Mouse (Mus musculus) cerebellum, adult 11 months (tissue): ENCODE measurements around the gene Otop2.

Experiments used
- DNase-seq: peaks from one replicate; pipeline ENCODE4 v3.0.0; 2022

Gene Otop2

DNA sequence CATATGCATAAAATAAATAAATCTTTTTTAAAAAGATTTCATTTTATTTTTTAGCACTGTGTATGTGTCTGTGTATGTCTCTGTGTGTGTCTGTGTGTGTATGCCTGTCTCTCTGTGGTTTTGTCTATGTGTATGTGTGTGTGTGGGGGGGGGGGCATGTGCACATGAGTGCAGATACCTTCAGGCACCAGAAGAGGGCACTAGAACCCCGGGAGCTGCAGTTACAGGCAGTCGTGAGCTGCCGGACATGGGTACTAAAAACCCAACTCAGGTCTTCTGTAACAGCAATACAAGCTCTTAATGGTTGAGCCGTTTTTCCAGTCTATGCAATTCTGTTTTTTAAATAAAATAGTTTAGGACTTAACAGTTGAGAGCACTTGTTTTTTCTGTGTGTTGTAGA is 6.2 kb upstream of the Otop2 start:
- no peak for DNase-seq

DNA sequence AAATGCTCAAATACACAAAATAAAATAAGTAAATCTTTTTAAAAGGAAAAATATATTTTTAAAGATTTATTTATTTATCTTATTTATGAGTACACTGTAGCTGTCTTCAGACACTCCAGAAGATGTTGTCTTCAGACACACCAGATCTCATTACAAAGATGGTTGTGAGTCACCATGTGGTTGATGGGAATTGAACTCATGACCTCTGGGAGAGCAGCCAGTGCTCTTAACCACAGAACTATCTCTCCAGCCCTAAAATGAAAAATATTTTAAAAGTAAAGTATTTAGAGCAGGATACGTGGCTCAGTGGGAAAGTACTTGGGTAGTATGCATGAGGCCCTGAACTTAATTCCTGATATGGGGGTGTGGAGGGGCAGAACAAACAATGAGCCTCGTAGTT is 5.6 kb upstream of the Otop2 start:
- DNase-seq: no peak

DNA sequence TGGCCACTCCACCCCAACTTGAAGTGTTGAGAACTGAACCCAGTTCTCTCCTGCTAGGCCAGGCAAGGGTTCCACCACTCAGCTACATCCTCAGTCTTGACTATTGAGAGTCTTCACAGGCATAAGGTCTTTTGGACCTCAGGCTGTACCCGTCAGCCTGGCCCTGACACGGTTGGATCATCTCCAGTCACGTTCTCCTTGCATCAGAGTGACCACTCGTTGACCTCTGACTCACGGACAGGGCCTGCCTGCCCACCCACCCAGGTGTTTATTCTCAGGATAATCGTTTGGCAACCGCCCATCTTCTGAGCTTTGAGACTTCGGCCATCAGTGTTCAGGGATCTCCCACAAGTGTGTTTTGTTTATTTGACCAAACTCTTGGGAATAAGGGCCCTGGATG is 3.8 kb upstream of the Otop2 start:
- DNase-seq: no peak

DNA sequence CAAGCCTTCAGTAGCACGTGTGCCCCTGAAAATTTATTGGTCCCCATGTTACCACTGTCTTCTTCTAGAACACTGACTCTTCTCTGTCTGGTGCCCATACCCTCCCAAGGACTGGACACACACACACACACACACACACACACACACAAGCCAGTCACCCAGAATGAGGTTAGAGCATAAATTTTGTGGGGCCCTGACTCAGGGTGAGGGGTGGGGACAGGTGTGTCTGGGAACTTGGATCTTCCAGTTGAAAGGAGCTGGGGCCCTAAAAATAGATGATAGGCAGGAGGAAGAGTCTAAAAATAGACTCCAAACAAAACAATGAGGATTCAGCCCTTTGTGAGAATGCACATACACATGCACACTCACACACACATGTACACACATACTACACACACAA is 1.8 kb downstream of the Otop2 start:
- DNase-seq: no peak

DNA sequence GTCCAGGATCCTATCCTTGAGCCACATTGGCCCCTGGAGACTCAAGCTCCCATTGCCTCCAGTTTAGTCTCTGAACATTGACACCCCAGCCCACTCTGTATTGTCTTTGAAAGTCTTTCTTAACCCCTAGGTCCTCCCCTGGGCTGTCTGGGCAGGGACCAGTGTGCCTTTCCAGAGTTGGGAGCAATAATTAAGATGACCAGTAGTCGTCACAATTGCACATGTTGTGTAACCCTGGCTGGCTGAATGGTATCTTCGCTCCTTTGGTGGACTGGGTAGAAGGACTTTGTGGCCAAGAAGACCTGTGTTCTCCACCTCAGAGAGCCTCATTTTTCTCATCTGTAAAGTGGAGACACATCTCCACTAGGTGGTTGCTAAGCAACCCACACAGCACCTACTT is 7.3 kb downstream of the Otop2 start:
- no peak for DNase-seq

DNA sequence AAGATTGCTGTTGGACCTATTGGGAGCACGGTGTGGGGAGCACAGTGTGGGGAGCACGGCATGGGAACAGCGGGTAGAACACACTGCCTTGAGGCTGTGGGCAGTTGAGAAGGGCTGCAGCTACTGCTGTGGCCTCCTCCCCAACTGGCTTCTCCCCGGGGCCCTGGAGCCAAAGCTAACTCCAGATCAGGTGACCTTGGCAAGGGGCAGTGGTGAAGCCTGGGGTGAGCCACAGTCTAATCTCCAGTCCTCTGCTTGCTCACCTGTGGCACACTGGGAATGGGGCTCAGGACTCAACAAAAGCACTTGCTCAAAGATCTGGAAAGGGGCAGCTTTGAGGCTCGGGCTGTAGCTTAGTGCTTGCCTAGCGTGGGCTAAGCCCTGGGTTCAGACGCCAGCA is 10.2 kb downstream of the Otop2 start:
- DNase-seq: no peak

DNA sequence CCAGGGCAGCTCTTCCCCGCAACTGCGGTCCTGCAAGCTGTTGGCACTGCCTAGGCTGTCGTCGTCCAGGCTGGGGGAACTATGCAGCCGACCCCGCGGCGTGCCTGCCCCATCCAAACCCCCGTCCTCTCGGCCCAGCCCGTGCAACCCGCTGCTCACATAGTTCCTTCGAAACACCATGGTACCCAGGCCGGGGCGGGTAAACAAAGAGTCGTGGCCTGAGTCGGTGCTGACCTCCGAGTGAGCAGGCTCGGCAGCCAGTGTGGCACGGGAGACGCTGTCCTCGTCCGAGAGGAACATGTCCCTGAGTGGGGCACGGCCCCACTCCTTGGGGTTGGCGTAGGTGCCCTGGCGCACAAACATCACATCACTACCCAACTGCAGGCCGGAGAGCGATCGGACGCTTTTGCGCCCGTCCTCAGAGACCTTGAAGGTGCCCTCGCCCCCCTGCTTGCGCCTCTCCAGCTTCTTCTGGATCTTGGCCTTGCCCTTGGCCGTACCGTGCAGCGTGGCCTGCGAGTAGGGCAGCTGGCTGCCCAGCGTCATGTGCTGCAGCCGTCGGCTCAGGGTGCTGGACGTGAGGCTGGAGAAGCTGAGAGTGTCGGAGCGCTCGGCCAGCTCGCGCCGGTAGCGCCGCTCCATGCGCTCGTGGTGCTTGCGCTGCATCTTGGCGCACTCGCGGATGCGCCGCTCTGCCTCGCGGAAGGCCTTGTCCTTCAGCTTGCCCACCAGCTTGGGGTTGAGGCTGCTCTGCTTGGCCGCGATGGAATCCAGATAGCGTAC is 11.5 kb downstream of the Otop2 start:
- DNase-seq: no peak

DNA sequence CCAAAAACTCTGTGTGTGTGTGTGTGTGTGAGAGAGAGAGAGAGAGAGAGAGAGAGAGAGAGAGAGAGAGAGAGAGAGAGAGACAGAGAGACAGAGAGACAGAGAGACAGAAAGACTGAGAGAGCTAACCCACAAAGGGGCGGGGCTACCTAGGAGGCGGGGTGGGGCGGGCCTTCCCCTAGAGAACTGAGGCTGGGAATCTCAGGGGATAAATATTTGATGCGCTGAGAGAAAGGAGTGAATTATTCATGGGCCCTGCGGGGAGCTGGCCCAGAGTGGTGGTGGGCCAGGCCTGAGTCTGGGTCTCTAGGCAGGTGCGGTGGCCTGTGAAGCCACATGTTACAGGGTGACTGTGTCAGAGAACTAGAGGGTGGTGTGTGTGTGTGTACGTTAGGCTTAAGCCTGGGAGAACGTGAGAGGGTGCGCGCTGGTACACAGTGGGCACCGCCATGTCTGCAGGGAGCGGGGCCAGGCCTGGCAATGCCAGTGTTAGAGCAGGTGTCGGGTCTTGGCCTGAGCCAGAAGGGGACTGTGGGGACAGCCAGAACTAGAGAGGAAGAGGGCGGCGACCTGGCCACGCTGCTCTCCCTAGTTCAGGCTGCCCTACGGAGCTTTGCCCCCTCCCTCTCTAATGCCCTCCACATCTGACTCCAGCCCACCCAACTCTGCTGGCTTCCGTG is 12.9 kb downstream of the Otop2 start:
- DNase-seq: peak; percentile 36

DNA sequence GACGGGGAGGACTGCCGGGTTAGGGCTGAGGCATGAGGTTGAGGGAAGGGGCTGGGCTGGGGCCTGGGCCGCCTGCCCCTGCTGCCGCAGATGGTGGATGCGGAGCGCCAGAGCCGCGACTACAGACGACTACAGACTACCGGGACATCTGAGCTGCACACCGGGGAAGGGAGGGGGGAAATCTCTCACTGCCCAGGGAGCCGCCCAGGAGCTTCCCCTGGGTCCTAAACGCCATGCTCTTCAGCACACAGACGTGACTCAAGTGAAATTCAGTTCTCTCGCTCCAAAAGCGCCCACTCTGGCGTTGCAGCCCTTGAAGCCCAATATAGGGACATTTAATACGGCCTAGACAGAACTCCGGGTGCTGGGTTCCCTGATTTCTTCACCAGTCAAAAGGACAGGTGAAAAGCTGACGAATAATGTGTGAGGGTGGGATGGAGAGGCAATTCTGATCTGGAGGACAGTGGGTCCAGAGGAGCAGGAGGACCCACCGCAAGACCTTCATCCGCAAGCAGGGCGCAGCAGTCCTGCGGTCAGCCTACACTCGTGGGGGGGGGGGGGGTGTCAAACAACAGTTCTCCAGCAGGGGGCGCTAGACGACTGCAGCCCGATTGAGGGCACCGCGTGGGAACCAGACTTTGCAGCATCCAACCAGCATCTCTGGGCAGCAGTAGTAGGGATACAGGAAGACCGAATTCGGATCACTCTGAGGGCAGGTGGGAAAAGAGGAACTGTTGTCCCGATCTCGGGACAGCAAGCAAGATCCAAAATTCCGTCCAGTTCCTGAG is 15.1 kb downstream of the Otop2 start, which contains the start of gene Ush1g:
Gene Ush1g (minus strand): TSS at position 136 of the 788 bp plus-strand sequence.
- peak; percentile 44 for DNase-seq

DNA sequence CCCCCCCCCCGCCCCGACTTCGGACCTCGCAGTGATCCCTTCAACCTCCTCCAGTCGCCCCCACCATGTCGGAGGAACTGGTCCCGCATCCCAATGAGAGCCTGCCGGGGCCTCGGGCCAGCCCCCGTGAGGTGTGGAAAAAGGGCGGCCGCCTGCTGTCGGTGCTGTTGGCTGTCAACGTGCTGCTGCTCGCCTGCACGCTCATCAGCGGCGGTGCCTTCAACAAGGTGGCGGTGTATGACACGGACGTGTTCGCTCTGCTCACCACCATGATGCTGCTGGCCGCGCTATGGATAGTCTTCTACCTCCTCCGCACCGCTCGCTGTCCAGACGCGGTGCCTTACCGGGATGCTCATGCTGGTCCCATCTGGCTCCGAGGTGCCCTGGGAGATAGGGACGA is 16.4 kb downstream of the Otop2 start:
- no peak for DNase-seq

DNA sequence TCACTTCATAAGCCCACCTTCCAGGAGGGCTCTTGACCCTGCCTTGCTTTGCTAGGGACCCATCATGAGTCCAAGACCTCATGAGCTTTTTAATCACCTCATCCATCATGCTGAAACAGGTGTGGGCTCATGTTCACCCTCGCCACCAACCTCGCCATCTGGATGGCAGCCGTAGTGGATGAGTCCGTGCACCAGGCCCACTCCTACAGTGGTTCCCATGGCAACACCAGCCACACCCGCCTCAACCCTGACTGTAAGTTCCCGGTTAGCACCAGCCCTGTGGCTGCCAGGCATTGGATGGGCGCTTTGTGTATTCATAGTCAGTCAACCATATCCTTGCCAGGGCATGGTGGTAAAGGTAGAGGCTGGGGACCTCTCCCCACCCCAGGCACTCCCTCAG is 19.8 kb downstream of the Otop2 start:
- no peak for DNase-seq

DNA sequence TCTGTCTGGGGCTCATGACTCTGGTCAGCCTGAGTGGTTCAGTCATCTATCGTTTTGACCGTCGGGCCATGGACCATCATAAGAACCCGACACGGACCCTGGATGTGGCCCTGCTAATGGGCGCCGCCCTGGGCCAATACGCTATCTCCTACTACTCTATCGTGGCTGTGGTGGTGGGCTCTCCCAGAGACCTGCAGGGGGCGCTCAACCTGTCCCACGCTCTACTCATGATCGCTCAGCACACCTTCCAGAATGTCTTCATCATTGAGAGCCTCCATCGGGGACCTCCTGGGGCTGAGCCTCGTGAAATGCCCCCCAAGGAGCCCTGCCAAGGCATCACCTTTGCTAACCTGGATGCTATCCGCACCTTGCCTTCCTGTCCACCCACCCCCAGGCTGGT is 22.4 kb downstream of the Otop2 start:
- no peak for DNase-seq

DNA sequence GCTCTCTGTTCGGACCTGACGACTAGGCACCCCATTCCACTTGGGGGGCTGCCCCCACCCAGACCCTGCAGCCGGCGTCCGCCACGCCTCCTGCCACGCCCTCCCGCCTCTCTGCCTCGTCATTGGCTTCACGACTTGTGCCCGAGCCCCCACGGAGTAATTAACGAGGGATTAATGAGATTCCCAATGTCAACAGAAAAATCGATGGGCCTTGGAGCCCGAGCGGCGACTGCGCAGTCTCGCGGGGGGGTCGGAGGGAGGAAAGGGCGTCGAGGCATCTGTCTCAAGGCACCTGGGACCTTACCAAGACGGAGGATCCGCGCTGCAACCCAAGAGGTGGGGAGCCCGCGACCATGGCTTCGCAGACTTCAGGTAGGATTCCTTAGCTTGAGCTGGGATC is 27.6 kb downstream of the Otop2 start, which contains the start of gene Otop3:
Gene Otop3 (plus strand): TSS at position 201 of the 400 bp plus-strand sequence.
- no peak for DNase-seq

DNA sequence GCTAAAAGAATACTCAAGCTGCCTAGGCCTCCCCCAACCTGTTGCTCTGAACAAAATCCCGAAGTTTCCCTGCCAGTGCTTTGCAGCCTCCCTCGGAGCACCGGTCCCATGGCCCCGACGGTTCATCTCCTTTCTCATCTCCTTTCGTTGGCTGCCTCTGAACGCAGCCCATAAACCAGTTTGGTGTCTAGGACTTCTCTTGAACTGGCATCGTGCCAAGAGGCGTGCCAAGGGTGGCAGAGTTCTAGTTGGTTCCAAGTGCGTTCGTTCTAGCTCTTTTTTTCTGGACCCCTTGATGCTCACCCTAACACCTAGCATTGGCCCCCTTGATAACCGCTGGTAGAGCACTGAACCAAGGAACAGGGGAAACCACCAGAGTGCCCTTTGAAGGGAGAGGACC is 28.3 kb downstream of the Otop2 start:
- no peak for DNase-seq

DNA sequence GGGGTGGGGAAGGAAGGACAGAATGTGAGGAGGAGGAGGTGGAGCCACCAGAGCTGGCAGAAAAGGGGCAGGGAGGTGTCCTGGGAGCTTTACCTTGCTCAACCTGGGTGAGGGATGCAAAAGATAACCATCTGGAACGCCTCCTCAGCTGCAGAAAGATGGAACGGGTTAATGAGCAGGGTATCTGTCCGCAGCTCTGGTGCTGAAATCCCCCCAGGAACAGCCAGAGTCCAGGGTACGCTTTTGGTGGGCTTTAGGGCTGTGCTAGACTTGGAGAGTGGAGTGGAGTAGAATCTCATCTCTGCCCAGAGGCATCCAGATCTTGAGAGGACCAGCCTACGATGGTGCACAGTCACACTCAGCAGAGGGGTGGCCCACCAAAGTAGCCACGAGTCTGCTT is 29.2 kb downstream of the Otop2 start:
- no peak for DNase-seq

DNA sequence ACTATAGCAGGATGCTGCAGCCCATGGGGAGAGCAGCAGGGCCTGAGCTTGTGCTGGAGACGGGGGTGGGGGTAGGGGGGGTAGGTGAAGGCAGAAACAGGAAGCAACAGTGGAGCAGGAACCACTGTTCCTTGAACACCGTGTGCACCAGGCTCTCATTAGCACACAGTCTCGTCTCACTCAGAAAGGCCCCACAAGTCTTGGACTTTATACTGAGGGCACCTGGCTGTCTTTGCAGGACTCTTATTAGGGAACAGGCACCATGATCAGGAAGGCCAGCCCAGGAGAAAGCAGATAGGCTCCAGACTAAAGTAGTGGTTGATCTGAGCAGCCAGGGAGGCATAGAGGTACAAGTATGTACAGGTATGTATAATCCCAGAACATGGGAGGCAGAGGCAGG is 30.4 kb downstream of the Otop2 start:
- no peak for DNase-seq

DNA sequence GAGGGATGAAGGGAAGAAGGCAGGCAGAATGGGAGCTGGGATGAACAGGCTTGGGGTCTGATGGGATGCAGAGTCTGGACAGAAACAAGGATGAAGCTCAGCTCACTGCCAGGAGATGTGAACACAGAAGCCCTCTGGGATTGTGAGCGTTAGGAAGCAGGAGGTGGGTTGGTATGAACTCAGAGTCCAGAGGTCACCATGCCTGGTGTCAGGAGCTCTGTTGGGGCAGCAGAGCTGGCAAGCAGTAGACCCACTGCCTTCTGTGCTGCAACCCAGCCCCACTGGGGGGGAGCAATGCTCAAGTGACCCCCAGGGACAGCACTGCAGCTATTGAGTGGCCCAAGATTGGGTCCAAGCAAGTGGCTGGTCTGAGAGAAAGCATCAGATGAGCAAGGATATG is 30.9 kb downstream of the Otop2 start:
- no peak for DNase-seq

DNA sequence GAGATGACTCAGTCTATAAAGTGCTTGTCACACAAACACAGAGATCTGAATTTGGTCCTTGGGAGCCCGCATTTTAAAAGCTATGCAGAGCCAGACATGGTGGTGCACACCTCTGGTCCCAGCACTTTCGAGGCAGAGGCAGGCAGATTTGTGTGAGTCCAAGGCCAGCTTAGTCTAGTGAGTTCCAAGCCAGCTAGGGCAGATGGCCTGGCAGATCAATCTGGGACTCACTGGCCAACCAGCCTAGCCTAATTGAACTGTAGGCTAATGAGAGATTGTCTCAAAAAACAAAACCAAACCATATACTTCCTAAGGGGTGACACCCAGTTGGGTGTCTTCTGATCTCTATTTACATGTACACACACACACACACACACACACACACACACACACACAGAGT is 34.3 kb downstream of the Otop2 start:
- no peak for DNase-seq

DNA sequence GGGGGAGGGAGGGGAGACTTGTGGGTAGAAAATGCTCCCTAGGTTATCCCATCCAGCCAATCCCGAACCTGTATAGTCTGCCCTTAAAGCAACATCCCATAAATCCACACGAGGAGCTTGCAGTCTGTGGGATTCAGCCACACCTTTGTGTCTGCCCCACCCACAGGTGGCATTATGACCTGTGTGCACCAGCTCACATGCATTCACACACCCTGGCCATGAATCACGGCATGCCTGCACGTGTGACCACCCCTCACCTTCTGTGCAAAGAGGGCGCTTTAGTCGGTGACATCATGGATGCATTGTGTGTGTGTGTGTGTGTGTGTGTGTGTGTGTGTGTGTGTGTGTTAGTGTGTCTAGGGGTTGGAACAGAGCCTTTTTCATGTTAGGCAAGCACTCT is 34.9 kb downstream of the Otop2 start:
- no peak for DNase-seq

DNA sequence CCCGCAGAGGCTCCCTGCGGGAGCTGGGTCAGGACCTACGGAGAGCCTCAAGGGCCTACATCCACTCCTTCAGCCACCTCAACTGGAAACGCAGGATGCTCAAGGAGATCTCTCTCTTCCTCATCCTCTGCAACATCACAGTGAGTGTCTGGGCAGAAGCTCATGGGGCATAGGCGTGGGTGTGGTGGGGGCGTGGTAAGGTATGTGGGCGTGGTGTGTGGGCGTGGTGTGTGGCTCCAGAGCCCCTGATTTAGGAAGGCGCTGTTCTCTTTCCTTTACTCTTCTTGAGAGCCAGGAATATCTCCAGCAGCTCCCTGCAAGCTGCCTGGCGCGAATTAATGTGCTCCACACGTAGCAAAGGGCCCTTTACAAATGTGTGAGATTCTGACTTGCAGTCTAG is 38.0 kb downstream of the Otop2 start:
- no peak for DNase-seq

DNA sequence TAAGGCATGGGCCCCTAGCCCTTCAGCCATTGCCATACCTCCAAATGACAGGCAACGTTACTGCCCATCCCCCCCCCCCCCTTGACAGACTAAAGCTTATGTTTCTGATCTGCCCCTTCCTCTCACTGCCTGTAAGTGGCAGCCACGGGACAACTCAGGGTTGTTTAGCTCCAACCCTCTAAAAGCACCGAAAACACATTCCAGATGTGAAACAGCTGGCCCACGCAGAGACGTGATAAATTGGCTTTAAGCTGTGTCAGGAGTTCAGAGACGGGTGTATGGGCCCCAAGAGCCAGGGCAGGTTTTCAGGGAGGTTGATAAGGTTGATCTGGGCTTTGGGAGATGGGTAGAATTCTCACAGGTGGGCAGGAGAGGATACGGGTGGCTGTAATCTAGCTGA is 38.6 kb downstream of the Otop2 start:
- no peak for DNase-seq

DNA sequence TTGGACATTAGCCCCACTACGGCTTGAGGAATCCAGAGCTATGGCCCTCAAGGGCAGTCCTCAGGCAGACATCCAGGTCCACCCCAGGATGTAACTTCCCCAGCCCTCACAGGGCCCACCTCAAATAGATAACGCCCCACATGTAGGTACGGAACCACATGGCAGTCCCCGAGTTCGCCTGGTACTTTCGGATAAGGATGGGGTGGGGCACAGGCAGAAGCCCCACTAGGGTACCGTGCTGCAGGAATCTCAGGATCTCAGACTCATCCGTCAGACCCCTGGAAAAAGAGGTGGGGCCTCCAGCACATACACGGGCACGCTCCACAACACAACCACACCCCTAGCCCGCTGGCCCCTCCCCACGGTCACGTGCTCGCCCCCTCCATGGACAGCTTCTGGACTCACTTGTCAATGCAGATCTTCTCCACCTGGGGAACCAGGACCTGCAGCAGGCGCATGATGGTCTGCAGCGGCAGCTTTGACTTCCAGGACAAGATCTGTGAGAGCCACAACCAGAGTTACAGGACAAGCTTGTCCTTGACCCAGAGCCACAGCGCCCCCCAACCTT is 41.8 kb downstream of the Otop2 start:
- no peak for DNase-seq

DNA sequence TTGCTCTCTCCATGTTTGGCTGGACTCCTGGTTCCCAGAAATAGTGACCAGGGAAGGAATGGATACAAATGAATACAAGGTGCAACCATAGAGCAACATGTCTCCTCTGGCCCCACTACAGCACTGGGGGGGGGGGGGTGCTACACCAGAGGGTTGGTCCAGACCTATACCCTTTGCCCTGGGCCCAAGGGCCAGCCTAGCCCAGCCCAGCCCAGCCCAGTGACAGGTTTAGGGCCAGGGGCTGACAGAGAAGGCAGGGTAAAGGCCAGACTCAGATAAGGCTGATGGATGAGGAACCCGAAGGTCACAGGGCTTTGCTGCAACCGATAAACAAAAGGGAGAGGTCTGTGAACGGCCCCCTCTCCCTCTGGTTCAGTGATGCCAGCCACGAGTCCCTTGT is 43.0 kb downstream of the Otop2 start:
- DNase-seq: no peak

DNA sequence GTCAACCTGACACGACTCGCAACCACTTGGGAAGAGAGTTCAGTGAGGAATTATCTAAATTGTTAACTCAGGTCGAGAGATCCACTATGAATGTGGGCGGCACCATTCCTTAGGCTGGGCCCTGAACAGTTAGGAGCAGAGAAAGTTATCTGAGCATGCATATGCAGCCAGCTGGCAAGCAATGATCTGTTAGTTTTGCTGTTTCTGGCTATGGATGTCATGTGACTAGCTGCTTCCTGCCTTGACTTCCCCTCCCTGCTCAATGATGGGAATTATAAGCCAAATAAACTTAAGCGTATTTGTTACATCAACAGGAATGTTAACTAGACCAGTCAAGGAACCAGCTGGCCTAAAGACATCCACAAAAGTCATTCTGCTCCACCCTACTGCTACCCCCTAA is 46.4 kb downstream of the Otop2 start:
- DNase-seq: no peak
